Mouse (Mus musculus): ENCODE measurements around the gene Abca2.

Abca2 gene

DNA sequence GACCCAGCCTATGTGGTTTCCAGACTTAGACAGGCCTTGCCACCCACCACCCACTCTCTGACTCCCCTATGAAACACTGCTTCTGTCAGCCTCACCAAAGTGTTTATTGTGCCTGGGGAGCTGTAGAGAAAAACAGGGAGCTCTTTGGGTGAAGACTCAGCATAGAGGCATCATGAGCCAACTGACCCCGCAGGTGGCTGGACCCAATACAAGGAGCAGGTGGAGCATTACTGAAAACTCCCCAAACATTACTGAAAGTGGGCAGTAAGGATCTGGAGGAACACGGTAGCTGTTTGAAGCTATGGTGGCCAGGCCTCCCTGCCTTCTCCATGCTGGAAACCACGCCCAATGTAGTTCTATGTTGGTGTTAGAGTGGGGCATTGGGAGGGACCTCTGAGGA is 35.1 kb downstream of the Abca2 start:
- no peak for DNase-seq

- DNase-seq = no peak
These were observed 36.8 kb downstream of the Abca2 start for GRCm38 (mm10) chr2:25465256-25465655.

DNA sequence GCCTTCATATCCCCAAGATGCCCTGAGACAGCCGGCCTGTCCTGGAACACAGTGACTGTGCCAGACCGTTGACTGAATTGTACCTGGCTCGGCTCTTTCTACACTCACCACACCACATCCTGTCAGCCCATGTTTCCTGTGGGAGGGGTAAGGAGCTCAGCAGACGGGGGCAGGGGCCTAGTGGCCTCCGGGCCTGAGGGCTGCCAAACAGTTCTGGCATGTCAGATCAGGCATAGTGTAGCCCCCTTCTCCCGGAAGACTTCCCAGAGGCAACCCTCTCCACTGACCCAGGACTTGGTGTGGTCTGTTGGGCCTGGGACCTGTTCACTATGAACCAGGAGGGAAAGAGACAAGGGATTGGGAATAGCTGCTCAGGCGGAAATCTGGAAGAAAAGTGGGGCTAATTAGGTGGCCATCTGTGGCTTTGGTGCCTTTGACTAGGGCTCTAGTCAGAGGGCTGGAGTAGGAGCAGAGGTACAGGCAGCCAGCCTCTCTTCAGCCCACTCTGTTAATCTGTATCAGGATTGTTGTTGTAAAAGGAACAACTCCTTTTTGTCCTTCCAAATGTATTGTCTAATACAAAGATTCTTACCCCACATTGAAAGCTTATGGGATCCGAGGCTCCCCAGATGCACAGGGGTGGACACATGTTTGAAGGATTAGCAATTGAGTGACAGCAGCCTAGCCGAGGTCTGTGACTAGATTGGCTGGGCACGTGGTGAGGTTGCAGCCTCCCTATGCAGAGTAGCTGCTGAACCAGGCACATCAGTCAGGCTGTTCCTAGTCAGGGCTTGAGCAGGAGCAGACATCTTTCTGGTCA is 37.5 kb downstream of the Abca2 start:
- DNase-seq = no peak

GRCm38 (mm10) chr2:25467606-25468303 is 39.3 kb downstream of the Abca2 start:
- DNase-seq = no peak

DNA sequence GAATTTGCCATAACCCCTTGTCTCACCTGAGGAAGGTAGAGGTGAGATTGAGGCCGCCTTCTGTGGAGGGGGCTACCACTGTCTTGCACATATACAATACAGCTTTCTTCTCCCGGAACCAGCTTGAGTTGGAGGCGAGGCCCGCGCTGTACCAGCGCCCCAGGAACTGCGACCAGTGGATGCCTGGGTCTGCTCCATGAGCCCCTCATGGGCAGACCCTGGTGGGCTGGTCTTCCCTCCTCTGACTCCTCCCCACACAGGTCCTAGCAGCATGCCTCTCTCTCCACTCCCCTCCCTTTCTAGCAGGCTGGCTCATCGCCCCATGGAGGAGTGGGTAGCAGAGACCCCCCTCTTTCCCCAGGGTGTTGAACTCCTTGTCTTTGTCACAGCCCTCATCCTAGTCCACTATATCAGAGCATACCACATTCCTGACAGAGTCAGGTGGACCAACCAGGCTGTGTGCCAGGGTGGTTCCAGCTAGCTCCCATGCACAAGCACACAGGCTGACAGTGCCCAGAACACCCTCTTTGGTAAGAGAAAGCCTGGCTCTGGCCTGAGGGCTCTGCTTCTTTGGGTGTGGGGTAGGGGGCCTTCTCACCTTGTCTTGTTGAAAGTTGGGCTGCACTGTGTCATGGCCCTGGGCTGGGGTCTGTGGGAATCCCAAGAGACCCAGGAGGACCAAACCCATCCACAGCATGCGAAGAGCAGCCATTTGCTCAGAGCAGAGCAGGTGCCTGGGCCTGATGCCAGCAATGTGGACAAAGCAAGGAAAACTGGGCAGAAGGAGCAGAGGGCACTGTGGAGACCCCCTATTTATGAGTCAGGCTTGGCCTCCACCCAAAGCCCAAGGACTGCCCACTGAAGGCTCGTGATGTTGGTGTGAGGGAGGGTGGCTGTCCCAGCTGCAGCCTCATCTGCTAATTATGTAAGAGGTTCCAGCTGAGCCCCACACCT is 40.7 kb downstream of the Abca2 start:
- peak; percentile 74 for DNase-seq

GRCm38 (mm10) chr2:25469969-25470368 is 41.5 kb downstream of the Abca2 start, which contains the start of gene Ptgds:
Gene Ptgds (minus strand): TSS chr2:25470046.
- no peak for DNase-seq

DNA sequence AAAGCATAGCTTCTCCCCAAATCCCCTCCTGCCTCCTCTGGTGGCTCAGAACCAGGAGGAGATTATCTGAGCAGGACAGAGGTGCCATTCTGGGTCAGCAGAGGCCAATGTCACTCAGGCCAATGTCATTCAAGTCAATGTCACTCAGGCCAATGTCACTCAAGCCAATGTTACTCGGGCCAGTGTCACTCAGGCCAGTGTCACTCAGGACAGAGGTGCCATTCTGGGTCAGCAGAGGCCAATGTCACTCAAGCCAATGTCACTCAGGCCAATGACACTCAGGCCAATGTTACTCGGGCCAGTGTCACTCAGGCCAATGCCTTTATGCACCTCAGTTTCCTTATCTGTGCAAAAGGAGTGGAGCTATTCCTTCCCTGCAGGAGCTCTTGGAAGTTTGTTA is 44.0 kb downstream of the Abca2 start:
- no peak for DNase-seq

DNA sequence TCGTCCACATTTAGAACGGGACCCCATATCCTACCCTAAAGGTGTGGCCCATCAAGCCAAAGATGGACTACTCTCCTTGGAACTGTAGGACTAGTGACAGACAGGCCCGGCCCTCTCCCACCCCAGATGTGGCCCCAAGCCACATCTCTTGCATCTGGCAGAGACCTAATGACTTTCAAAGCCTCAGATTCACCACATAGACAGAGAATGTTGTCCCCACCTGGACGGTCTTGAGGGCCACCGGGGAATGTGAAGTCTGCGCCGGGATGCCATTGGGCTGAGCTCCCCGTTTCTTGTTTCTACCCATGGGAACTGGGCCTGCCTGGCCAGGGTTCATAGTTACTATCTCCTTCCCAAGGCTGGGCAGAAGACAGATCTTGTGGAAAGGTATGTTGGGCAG is 49.0 kb downstream of the Abca2 start:
- no peak for DNase-seq

DNA sequence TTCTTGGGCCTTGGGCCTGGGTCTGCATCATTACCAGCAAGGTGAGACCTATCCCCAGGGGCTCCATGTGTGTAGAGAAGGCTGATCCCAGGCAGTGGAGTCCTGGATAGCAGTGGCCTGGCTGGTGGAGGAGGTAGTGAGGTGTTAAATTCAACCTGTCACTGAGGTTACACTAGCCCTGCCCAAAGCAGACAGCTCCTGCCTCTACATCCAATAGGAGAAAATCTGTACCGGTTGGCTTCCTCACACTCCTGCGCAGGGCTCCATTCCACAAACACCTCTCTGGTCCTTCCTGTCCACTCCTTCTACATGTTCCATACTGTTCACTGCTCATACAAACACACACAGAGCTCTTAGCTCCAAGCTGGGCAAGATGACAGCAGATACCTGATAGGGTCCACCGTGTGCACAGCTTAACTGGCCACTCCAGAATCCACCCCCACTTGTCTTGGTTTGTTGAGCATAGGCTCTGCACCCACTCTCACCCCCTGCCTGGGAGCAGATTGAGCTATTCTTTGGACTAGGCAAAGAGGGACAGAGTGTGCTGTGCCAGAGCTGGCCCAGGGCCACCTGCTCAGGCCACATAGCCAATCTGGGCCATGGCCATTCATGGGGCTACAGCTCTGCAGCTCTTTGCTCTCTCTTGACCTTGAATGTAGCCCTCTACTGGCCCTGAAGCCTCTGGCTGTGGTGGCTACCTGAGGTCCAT is 49.6 kb downstream of the Abca2 start:
- DNase-seq = no peak

GRCm38 (mm10) chr2:25479551-25480311 is 51.2 kb downstream of the Abca2 start:
- DNase-seq = no peak

DNA sequence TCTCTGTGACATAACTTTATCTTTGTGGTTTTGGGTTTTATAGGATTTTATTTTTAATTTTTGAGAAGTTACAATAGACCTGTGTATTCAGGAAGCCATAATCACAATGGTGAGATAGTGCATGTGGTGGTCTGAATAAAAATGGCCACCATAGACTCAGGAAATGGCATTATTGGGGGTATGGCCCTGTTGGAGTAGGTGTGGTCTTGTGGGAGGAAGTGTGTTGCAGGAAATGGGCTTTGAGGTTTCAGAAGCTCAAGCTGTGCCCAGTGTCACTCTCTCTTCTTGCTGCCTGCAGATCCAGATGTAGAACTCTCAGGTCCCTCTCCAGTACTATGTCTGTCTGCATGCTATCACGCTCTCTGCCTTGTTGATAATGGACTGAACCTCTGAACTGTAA is 52.0 kb downstream of the Abca2 start:
- no peak for DNase-seq

- peak; percentile 44 for DNase-seq
These were observed 54.5 kb downstream of the Abca2 start for GRCm38 (mm10) chr2:25482969-25483368.

GRCm38 (mm10) chr2:25484901-25485647 is 56.6 kb downstream of the Abca2 start:
- peak; percentile 66 for DNase-seq

- DNase-seq = no peak
These were observed 59.6 kb downstream of the Abca2 start for GRCm38 (mm10) chr2:25487965-25488670.

DNA sequence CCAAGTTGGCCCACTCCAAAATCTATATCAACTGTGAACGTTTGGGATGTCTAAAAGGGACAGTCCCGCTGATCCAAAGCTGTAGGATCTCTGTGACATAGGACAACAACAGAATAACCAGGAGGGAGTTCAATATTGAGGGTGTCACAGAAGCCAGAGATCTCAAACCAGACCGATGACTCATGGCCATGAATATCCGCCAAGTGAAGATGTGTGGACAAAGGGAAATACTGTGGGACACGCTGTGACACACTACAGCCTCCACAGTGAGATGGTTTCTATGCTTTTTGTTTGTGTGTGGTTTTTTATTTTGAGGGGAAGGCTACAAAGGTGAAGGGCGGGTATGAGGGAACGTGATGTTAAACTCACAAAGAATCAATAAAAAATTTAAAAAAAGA is 60.2 kb downstream of the Abca2 start:
- no peak for DNase-seq

GRCm38 (mm10) chr2:25492988-25493387 is 64.5 kb downstream of the Abca2 start:
- no peak for DNase-seq

GRCm38 (mm10) chr2:25493476-25493961 is 65.0 kb downstream of the Abca2 start, which contains the start of gene Lcn12:
Gene Lcn12 (minus strand): TSS chr2:25493911.
- DNase-seq = no peak

GRCm38 (mm10) chr2:25496462-25496861 is 68.0 kb downstream of the Abca2 start:
- peak; percentile 34 for DNase-seq

Measured in kidney, postnatal 14 days (tissue).